In genomic region chr19:54045412-54045811, GRCm38 (mm10) we compare ENCODE assay signal across 8 mouse cellular contexts. TPM values are rescaled to one million over a fixed set of nuclear protein-coding genes. Genes with fewer than 3 reads are reported as not detected.
DNase-seq lines count a peak whose midpoint lies in the region; ATAC-seq and TF ChIP-seq lines count a peak whose summit lies in the region.

No protein-coding gene starts in this region.

- peak; percentile 12; the same call in 1 of the 2 replicates for ATAC-seq in embryonic facial prominence, embryonic 11.5 days (replicated peaks; ENCODE audit: insufficient number of reproducible peaks, low FRiP score, low TSS enrichment, low read depth)
- no peak for ATAC-seq in hindbrain, embryonic 16.5 days
- ATAC-seq in midbrain, embryonic 16.5 days: peak; percentile 25; the same call in 1 of the 2 replicates

- no peaks in the 10 kb centered on the region; the same call in 1 of the 2 replicates for H3K79me2 ChIP-seq in MEL (ENCODE audit: control insufficient read depth, insufficient read depth, low read length, poor library complexity)

- TF ChIP-seq CTCF in MEL (IDR thresholded peaks at IDR 0.05 in 2 of 3, conservative IDR thresholded peaks at IDR 0.05 in 1 of 3; ENCODE audit: control insufficient read depth in 1 of 3, insufficient read depth in 1 of 3, low read depth in 2 of 3, low read length in 3 of 3, poor library complexity in 1 of 3, severe bottlenecking in 1 of 3): no peak

- under 1% methylated on average over 29 of the region's 29 CpGs for WGBS in embryonic facial prominence, embryonic 11.5 days
- WGBS in hindbrain, embryonic 16.5 days: under 1% methylated on average over 29 of the region's 29 CpGs
- under 1% methylated on average over 26 of the region's 29 CpGs for WGBS in midbrain, embryonic 16.5 days

- H3K9ac ChIP-seq in MEL (ENCODE audit: control insufficient read depth, low read depth, low read length, poor library complexity, severe bottlenecking): peak overlapping the region; percentile 63
- H3K9ac ChIP-seq in embryonic facial prominence, embryonic 11.5 days (replicated peaks; ENCODE audit: low read length): peak overlapping the region; percentile 55
- peak overlapping the region; percentile 82 for H3K9ac ChIP-seq in hindbrain, embryonic 16.5 days (ENCODE audit: low read depth, low read length)
- H3K9ac ChIP-seq in midbrain, embryonic 16.5 days (ENCODE audit: low read depth, low read length): peak overlapping the region; percentile 74

- no peaks in the 10 kb centered on the region for H3K9me3 ChIP-seq in MEL (replicated peaks; ENCODE audit: insufficient read depth, low read length)
- no peaks in the 10 kb centered on the region for H3K9me3 ChIP-seq in embryonic facial prominence, embryonic 11.5 days (replicated peaks; ENCODE audit: control insufficient read depth, low read length)
- no peaks in the 10 kb centered on the region for H3K9me3 ChIP-seq in hindbrain, embryonic 16.5 days (ENCODE audit: control insufficient read depth, low read length)
- no peaks in the 10 kb centered on the region for H3K9me3 ChIP-seq in midbrain, embryonic 16.5 days (replicated peaks; ENCODE audit: control insufficient read depth, low read length, poor library complexity, severe bottlenecking)

- no peaks in the 10 kb centered on the region for H3K4me1 ChIP-seq in MEL (ENCODE audit: control insufficient read depth in 1 of 2, insufficient read depth in 2 of 2, low read length in 2 of 2)
- H3K4me1 ChIP-seq in embryonic facial prominence, embryonic 11.5 days (ENCODE audit: control insufficient read depth, insufficient read depth, low read length): peaks cover 8% of the 10 kb centered on the region
- H3K4me1 ChIP-seq in hindbrain, embryonic 16.5 days (ENCODE audit: control insufficient read depth, insufficient read depth, low read depth, low read length): peaks cover 30% of the 10 kb centered on the region
- H3K4me1 ChIP-seq in midbrain, embryonic 16.5 days (ENCODE audit: control insufficient read depth, insufficient read depth, low read length): peaks cover 21% of the 10 kb centered on the region

- peak overlapping the region; percentile 97 for H3K4me2 ChIP-seq in embryonic facial prominence, embryonic 11.5 days (ENCODE audit: low read depth, low read length)
- H3K4me2 ChIP-seq in hindbrain, embryonic 16.5 days (ENCODE audit: low read length): peak overlapping the region; percentile 97
- peak overlapping the region; percentile 97 for H3K4me2 ChIP-seq in midbrain, embryonic 16.5 days (ENCODE audit: low read length)

- TF ChIP-seq EP300 in MEL (IDR thresholded peaks at IDR 0.05; ENCODE audit: low read depth in 1 of 2, low read length in 2 of 2): no peak

- H3K27me3 ChIP-seq in MEL (ENCODE audit: control insufficient read depth in 1 of 2, insufficient read depth in 2 of 2, low read length in 2 of 2): no peaks in the 10 kb centered on the region
- H3K27me3 ChIP-seq in embryonic facial prominence, embryonic 11.5 days (ENCODE audit: control insufficient read depth, insufficient read depth, low read length): peaks cover 43% of the 10 kb centered on the region
- peaks cover 16% of the 10 kb centered on the region for H3K27me3 ChIP-seq in hindbrain, embryonic 16.5 days (replicated peaks; ENCODE audit: control insufficient read depth, insufficient read depth, low read length)
- peaks cover 19% of the 10 kb centered on the region for H3K27me3 ChIP-seq in midbrain, embryonic 16.5 days (ENCODE audit: control insufficient read depth, insufficient read depth, low read depth, low read length)

- H3K4me3 ChIP-seq in MEL (ENCODE audit: control insufficient read depth in 1 of 2, insufficient read depth in 1 of 2, low read depth in 2 of 2, low read length in 2 of 2): peak overlapping the region; percentile 55 to 73
- peak overlapping the region; percentile 50 for H3K4me3 ChIP-seq in embryonic facial prominence, embryonic 11.5 days (ENCODE audit: low read depth, low read length)
- peak overlapping the region; percentile 63 for H3K4me3 ChIP-seq in hindbrain, embryonic 16.5 days (ENCODE audit: low read length)
- peak overlapping the region; percentile 59 for H3K4me3 ChIP-seq in midbrain, embryonic 16.5 days (ENCODE audit: low read depth, low read length)

- TF ChIP-seq POLR2A in MEL (IDR thresholded peaks at IDR 0.05; ENCODE audit: control insufficient read depth in 1 of 2, insufficient read depth in 1 of 2, low read depth in 1 of 2, low read length in 2 of 2, poor library complexity in 1 of 2): no peak

- no peak for TF ChIP-seq RAD21 in MEL (IDR thresholded peaks at IDR 0.05; ENCODE audit: low read depth, low read length)

- peak; percentile 40 for DNase-seq in kidney, postnatal 10 days
- no peak for DNase-seq in kidney, adult 11 months
- DNase-seq in MEL (ENCODE audit: low read depth, low spot score): peak; percentile 51
- DNase-seq in embryonic facial prominence, embryonic 11.5 days (ENCODE audit: low spot score): peak; percentile 26
- DNase-seq in yolk sac, embryonic 10.5 days (ENCODE audit: low spot score): no peak
- DNase-seq in cerebellum, adult 8-10 months: no peak

- no peak overlapping the region for H3K27ac ChIP-seq in MEL (ENCODE audit: control insufficient read depth, low read depth, low read length)
- H3K27ac ChIP-seq in embryonic facial prominence, embryonic 11.5 days (replicated peaks; ENCODE audit: low read depth, low read length): no peak overlapping the region
- H3K27ac ChIP-seq in hindbrain, embryonic 16.5 days (ENCODE audit: low read depth, low read length): peak overlapping the region; percentile 81
- H3K27ac ChIP-seq in midbrain, embryonic 16.5 days (ENCODE audit: low read length): peak overlapping the region; percentile 68; the same call in 1 of the 2 replicates

- H3K36me3 ChIP-seq in MEL (ENCODE audit: control insufficient read depth in 1 of 2, insufficient read depth in 2 of 2, low read length in 2 of 2): no peaks in the 10 kb centered on the region
- H3K36me3 ChIP-seq in embryonic facial prominence, embryonic 11.5 days (replicated peaks; ENCODE audit: control insufficient read depth, insufficient read depth, low read depth, low read length): no peaks in the 10 kb centered on the region
- H3K36me3 ChIP-seq in hindbrain, embryonic 16.5 days (ENCODE audit: control insufficient read depth, insufficient read depth, low read length): no peaks in the 10 kb centered on the region
- H3K36me3 ChIP-seq in midbrain, embryonic 16.5 days (ENCODE audit: control insufficient read depth, insufficient read depth, low read length): no peaks in the 10 kb centered on the region

TF ChIP-seq in MEL, 35 proteins besides CTCF, POLR2A, EP300 and RAD21:
- no peak for TF ChIP-seq MAZ (IDR thresholded peaks at IDR 0.05; ENCODE audit: low read depth, low read length)
- TF ChIP-seq POLR2AphosphoS5 (IDR thresholded peaks at IDR 0.05; ENCODE audit: borderline replicate concordance, low read depth, low read length): no peak
- TF ChIP-seq SMC3 (IDR thresholded peaks at IDR 0.05; ENCODE audit: low read depth, low read length): peak; percentile 2; the same call in 1 of the 2 replicates

RNA-seq across cellular contexts. Expression of gene Adra2a, which starts 1.5 kb away (rescaled TPM):
- 0.46 and 0.58 TPM in 2 replicates for total RNA-seq in MEL (2012; rRNA removed)
- polyA plus RNA-seq in MEL (2012; ENCODE audit: insufficient read depth in 1 of 2, insufficient read length in 2 of 2, low read depth in 1 of 2, low replicate concordance in 2 of 2, missing spikeins in 1 of 2): 1 to 10 TPM in 1 of 2 experiments, not detected in 1; 2.7 TPM
- polyA plus RNA-seq in embryonic facial prominence, embryonic 11.5 days (2014; fragmentation: Nextera tagmentation; extraction: Ambion mirVana): 0.52 and 0.88 TPM in 2 replicates
- polyA plus RNA-seq in hindbrain, embryonic 16.5 days (2015; fragmentation: Nextera tagmentation; extraction: Ambion mirVana): 3.8 and 4.1 TPM in 2 replicates
- 1.9 and 3.3 TPM in 2 replicates for polyA plus RNA-seq in midbrain, embryonic 16.5 days (2015; fragmentation: Nextera tagmentation; extraction: Ambion mirVana)

Comparison
In these comparisons a context has a peak if more than half of its experiments do, and no peak if none do; other contexts are left out.
1. DNase-seq: peak in kidney, postnatal 10 days (single experiment), MEL (single experiment) and embryonic facial prominence, embryonic 11.5 days (single experiment); none in kidney, adult 11 months (single experiment), yolk sac, embryonic 10.5 days (single experiment) and cerebellum, adult 8-10 months (single experiment).
2. H3K27ac ChIP-seq: peak in hindbrain, embryonic 16.5 days (single experiment) and midbrain, embryonic 16.5 days (single experiment); none in MEL (single experiment) and embryonic facial prominence, embryonic 11.5 days (single experiment).
3. Peak in every context shown above with its lines, with median percentiles within 50 percentile points of each other: H3K4me3 ChIP-seq, H3K9ac ChIP-seq and H3K4me2 ChIP-seq.